Mouse (Mus musculus): ENCODE results near the gene Zc3h4.

DNA sequence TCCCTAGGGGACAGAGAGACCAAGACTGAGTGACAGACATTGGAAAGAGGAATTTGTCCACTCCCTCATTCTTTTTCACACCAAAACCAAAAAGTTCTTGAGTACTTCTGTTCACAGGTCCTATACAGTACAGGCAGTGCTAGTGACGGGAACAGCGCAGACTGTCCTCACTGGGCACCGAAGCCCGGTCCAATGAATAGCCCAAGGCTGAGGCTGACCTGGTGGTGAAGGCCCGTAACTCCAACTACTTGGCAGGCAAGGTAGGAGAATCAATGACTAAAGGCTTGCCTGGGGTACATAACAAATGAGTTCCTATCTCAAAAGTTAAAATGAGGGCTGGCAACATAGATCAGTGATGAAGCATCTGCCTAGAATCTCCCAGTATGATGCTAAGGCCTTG lies 64.9 kb downstream of the Zc3h4 start:
- TF ChIP-seq GATA1 (IDR thresholded peaks at IDR 0.05; ENCODE audit: borderline replicate concordance, low read length) (no peak), FLI1 (IDR thresholded peaks at IDR 0.05; ENCODE audit: low read length) (no peak)
